Mouse (Mus musculus): ENCODE measurements around the gene Ksr2.
"Not testable (repeated sequence)": the region's sequence is repeated elsewhere in the genome, so short reads cannot be mapped to it uniquely, and the experiment has no call there.

Gene Ksr2

DNA sequence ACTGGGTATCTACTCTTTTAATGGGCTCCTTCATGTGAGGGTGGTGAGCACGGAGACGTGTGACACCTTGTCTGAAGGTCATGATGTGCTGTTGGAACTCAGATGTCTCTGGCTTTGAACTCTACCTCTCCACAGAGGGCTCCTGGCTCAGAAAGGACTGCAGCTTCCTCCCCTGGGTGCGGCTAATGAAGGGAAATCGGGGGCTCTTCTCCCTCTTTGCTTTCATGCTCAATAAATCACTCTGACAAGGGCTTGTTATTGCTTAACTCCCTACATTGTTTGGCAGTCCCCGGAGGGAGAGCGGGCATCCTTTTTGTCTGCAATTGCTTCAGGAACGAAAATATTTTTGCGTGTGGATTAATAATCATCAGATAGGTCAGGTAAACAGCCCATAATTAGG lies 127.9 kb downstream of the Ksr2 start:
- DNase-seq, result no peak

DNA sequence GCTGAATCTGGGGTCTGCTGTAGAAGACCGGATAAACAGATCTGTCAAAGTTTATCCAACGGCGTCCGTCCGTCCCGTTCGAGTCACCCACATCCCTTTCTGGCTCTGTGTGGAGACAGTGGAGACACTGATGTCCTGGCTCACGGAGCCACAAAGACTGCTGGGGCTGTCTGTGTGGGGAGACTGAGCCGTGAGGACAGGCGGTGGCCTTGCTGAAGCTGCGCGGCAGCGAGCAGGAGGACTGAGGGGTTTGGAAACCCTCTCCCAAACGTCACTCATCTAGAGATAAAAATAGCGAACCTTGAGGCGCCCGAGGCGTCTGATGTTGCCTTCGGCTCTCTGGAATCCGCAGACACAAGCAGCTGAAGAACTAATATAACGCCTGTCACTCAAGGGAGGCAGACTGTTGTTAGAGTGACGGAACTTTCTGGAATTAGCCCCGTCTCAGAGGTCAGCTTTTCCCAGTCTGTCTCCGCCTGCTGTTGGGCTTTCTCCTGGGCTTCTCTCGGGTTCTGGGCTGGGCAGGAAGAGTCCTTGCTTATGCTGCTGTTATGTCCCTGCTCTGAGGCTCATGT lies 133.0 kb downstream of the Ksr2 start:
- DNase-seq, result no peak

DNA sequence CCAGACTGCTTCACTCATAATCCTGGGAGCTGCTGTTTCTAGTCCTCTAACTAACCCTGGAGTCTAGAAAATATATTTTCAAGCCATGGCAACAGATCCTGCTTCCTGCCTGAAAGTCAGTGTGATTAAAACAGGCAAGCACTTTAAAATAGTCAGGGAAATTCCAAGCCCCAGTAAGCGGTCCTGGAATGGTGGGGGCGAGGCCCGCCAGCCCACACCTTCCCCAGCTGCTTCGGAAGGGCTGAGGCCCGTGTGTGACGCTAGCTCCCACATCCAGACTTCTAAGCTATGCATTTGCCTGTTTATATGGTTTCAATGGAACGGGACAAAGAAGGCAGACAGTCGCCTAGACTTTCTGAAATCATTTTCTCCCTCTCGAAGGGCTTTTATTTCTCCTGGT lies 137.2 kb downstream of the Ksr2 start:
- no peak for DNase-seq

DNA sequence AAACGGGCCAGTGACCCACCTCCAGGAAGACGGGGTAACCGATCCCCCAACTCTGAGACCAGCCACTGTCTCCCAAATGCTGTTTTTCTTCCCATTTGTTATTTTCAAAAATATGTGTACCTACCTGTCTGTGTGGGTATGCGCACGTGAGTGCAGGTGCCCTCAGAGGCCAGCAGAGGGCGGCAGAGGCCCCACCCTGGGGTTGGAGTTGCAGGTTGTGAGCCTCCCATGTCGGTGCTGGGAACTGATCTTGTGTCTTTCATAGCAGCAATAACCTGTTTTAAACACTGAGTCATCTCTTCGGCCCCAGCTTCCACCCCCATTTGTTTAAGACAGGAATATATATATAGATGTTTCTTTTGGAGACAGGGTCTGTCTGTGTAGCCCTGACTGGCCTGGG lies 138.3 kb downstream of the Ksr2 start:
- DNase-seq, result no peak

DNA sequence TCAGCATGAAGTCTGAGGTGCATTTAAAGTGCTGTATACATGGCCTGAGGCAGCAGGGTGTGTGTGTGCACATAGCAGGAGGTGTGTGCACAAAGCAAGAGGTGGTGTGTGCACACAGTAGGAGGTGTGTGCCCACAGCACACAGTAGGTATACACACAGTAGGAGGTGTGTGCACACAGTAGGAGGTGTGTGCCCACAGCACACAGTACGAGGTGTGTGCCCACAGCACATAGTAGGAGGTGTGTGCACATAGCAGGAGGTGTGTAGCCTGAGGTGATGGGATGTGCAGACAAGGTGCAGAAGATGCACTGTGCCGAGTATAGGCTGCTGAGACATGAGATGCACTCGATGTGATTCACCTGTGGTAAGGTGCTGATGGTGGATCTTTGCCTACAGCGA lies 140.7 kb downstream of the Ksr2 start:
- no peak for DNase-seq

DNA sequence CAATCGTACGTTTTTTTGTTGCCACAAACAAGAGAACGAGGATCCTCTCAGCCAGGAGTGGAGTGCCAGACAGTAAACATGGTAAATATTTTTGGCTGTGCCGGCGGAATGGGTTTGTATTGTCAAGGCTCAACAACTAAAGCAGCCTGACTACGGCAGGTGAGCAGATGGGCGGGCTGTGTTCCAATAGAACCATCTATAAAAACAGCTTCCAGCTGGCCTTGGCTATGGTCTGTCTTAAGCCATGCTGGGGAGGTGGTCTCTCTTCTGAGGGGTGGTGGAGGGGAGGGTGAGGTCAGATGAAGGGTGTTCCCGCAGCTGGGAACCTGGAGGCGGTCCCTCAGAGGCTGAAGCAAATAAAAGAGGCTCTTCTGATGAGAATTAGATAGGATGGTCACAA lies 142.8 kb downstream of the Ksr2 start:
- DNase-seq, result no peak

DNA sequence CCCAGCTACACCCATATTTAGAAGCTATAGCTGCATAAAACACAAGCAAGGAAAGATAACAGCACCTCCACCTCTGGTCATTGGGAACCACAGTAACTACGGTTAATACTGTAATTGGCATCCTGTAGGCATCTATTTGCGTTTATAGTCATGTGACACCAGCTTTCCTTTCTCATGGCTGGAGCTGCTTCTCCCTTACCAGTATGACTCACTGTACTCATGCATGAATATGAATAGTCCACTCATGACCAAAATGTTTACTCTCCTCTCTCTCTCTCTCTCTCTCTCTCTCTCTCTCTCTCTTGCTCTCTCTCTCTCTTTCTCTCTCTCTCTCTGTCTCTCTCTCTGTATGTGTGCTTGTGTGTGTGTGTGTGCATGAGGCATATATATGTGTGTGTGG lies 147.3 kb downstream of the Ksr2 start:
- DNase-seq, result no peak

DNA sequence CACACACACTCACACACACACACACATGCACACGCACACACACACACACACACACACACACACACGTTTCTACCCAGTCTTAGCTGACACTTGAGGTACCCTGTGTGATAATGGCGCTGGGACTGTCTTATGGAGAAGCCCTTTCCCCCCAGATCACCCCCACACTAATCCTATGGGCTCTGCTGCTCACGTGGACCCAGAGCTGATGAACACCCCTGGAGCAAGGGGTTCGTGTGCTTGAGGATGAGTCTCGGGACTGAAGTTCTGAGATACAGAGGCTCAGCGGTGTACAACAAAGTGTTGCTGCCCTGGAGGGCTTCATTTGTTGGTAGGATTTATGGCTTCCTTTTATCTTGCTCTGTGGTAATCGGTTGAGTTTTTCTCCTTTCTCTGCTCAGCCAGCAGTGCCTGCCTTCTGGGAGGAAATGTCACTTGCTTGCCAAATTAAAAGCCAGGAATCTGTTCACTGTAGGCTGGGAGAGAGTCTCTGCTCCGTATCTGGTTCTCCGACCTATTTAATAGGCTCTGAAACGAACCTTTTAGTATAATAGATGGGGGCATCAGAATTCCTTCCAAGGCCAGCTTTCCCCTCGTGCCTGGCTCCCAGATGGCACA lies 152.4 kb downstream of the Ksr2 start:
- no peak for DNase-seq

DNA sequence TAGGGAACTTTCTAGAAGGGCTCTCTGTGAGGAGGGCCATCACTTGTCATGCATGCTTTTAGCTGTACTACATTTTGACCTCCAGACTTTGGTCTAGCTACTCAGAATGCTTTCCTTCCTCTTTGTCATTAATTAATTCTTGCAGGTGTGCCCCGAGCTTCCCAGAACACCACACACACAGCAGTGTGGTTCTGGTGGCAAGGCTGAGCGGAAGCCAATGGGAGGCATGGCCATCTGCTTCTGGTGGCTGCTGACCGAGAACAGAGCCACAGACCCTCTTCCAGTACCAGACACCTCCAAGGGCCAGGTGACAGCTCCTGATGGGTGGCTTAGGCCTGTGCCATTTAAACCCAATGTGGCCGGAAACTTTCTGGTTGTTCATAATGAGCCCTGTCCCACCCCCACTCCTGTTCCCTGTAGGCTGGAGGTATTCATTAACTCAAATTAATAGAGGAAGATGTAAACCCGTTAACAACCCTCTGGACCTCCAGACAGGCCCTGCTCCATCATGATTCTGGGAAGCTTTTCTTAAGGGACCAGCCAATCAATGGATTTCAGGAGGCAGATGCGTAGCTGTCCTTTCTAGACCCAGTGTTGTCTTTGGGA lies 155.5 kb downstream of the Ksr2 start:
- peak; percentile 78 for DNase-seq

DNA sequence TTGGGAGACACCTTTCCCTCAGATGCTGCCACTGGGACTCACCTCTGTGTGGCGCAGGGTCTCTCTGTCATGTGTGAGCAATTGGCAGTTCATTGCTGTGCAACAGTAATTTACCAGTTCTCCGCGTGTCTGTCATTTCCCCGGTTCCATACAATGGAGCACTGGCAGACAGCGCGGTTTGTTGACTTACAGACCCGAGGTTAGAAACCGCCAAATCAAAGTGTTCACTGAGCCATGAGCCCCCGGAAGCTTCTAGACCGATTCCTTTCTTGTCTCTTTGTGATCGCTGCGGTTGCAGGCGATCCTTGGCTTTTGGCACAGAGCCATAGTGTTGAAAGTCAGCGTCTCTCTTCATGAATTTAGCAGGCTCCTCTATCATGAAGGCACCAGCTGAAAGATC lies 158.6 kb downstream of the Ksr2 start:
- peak; percentile 46 for DNase-seq

DNA sequence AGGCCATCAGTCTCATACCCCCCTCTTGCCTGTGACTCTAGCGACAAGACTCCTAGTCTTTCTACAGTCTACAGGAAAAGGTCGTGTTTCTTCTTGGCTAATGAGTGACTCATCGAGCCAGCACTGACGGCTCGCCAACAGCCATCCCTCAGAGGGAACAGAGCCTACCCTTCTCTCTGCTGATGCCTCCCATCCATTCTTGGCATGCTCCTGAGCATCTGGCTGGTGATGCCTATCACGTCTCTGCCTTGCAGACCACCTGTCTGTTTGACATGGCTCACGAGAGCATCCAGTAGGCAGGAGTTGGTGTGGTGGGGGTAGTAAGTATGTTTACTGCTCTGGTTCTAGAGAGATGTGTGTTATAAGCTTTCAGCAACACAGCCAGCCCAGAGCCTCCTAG lies 161.1 kb downstream of the Ksr2 start:
- DNase-seq, result peak; percentile 50

DNA sequence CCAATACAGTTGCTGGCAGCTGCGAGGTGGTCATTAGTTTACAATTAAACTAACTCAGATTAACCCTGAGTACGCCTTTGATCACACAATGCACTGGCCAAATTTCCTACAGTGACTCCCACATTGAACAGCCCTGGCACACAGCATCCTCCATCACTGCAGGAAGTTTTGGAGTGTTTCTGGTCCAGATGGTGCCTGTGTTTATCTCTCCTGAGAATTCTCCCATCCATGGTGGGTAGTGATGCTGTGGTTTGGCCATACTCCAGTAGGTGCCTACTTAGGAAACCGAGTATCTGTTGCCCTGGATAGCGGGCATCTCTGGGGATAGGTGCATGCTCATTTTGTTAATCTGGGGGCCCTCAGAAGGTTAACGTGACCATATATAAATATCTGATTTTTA lies 163.8 kb downstream of the Ksr2 start:
- DNase-seq, result no peak

DNA sequence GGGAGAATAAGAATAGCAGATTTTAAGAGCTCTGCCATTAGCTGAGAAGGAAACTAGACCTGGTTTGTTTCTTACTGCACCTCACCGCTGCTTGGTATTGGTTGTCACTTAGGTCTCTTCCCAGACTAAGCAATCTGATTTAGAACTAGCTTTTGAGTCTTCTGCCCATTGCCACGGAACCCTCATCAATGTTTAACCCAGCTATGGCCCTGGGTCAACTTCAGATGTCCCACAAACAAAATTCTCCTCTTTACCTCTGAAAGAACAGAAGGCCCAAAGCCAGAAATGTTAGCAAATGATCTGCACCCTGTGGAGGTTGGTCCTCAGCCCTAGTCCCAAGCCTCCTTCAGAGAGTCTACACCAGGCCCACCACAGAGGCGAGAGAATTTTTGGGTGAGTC lies 167.9 kb downstream of the Ksr2 start:
- peak; percentile 64 for DNase-seq

DNA sequence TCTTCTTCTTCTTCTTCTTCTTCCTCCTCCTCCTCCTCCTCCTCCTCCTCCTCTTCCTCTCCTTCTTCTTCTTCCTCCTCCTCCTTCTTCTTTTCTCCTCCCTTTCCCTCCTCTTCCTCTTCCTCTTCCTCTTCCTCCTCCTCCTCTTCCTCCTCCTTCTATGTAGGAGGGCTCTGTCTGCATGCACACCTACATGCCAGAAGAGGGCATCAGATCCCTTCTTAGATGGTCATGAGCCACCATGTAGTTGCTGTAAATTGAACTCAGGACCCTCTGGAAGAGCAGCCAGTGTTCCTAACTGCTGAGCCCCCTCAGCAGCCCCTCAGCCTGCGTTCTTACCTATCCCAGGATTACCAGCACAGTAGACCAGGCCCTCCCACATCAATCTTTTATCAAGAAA lies 170.6 kb downstream of the Ksr2 start:
- DNase-seq, result no peak

DNA sequence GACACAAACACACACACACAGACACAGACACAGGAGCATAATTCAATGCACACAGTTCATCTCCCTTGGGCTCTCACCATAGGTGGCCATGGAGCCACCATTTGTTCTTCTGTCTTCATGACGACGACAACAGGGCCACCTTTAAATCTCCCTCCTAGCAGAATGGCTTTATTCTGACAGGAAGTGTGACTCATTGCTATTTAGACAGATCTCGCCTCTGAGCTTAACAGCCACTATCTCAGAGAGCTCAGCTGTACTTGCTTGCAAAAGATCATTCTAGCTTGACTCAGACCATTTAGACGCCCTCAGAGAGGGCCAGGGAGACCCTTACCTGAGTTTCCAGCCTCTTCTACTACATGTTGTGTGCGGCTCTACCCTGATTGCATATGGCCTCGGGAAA lies 175.5 kb downstream of the Ksr2 start:
- no peak for DNase-seq

DNA sequence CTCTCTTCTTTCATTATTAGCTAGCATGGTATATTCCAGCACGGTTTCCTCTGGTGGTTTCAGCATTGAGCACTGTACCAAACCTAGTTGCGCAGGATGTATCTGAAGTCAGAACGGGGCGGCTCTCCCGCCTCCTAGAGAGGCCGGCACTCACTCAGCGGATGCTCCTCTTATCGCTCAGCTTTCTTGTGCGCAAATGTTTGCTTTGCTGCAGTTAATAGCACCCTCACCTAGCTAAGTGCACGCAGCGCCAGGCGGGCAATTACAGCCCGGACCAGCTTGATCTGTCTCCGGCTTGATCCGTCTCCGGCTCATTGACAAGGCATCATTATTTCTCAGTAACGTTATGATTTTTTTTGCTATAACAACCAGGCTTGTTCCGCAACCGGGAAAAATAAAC lies 179.5 kb downstream of the Ksr2 start:
- DNase-seq, result no peak

DNA sequence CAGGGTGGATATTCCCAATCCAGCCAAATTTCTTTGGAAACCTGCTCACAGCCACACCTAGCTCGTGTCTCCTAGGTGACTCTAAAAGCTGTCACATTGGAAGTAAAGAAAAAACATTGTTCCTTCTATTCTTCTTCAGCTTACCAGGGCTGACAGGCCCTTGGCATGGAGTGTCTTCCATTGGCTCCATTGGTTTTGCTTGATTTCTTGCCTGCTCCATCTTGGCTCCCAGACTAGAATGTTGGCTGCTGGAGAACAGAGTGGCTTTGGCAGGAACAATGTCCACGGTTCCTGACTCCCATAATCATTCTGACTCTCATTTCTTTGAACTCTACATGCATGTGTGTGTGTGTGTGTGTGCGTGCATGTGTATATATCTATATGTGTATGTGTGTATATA lies 183.0 kb downstream of the Ksr2 start:
- DNase-seq, result no peak

DNA sequence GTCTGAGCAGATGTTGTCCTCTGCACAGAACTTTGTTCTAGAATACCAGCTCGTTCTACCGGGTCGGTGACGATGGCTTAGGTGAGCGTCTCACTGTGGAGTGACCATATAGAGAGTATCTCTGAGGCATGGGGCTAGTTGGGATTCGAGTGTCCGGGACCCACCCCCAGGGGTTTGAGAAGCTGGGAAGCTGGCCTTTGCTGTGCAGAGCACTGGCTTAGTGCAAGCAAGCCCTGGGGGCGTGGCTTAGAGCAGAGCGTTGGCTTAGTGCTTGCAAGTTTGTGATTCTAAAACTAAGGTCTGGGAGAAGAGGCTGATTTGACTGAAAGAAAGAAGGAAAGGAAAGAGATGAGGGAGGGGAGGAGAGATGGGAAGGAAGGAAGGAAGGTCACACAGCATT lies 188.2 kb downstream of the Ksr2 start:
- no peak for DNase-seq

DNA sequence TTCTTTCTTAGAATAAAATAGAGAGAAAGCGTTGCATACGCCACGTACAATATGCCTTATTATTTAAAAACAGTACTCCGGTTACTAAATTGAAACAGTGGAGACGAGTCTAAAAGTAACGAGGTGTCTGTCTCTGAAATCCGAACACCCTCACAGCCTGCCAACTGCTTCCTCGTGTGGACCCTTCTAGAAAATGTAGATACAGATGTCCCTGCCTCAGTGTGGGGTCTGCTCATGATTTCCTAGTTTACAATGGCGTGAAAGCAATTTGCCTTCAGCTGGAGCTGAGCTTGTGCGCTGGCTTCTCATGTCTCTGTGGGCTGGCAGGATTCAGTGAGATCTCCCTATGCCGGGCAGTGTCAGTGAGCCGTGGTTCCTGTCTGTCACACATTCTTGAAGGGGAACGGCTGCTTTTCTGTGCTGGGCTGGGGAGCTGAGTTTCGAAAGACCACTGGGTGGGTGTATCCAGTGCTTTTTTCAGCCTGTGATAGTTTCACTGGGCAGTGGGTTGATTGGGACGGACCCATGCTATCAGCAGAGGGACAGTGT lies 194.0 kb downstream of the Ksr2 start:
- no peak for DNase-seq

DNA sequence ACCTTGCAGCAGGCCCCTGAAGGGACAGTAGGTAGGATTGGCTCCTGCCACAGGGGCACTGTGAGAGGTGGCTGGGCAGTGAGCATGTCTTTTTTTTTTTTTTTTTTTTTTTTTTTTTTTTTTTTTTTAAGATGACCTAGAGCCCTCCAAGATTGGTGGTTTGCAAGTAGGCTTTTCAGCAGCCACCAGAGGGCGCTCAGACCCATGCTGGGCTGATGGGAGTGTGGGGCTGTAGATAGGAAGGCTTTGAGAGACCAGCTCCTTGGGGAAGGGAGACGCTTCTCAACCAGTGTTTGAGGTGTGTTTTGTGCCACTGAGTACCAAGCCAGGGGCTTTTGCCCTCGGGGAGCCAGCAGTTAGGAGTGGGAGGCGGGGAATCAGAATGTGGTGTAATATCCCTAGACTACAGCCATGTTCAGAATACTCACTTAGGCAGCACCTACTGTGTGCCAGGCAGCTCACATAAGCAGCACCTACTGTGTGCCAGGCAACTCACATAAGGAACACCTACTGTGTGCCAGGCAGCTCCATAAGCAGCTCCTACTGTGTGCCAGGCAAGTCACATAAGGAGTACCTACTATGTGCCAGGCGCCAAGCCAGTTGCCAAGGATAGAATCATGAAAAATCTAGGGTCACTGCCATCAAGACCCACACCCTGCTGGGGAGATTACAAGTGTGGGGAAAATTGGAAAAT lies 200.7 kb downstream of the Ksr2 start:
- peak; percentile 75 for DNase-seq

DNA sequence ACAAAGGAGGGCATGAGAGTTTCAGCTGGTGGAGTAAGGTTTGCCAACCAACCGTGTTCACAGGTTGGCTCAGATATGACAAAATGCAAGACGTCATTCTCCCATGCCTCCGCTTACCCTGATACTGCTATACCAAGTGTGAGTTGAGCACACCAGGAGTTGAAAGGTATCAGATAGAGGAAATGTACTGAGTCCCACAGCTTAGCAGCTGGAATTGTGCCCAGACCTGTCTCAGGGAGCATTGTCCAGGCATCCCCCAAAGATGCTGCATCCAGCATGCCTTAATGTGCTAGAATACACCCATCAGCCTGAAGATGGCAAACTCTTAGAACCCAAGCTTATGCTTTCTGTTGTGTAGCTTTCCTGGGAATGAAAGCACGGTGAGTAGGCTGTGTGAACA lies 206.5 kb downstream of the Ksr2 start:
- no peak for DNase-seq

DNA sequence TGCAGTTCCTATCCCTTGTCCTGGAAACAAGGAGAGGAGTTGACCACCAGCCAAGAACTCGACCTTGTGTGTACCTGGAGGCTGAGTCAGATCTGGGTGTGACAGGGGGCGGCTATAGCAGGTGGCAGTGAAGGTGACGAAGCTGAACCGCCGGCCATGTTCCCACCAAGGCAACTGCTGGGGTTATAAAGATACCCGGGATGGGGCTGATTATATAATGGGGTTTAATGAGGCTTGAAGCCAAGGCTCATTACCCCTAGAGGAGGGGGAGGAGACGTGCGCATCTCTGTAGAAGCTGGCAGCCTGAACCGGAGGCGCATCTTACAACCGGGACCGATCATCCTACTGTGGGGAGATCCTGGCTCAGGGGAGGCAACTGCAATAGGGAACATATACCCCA lies 208.4 kb downstream of the Ksr2 start:
- peak; percentile 5 for DNase-seq

DNA sequence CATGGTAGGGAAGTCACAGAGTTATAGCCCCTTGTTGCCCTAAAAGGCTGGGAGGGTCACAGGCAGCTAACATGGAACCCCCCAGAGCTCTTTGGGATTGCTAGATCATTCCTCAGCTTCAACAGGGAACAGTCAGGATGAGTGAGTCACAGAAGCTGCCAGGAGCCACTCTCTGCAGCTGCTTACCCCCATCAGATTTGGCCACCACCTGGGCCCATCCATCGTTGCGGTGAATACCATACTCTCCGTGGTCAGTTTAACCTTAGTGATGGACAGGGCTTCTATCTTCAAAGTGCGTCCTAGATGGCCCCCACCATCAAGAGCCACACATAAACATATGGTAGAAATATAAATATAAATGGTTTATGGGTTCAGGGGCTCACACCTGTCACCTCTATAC lies 209.4 kb downstream of the Ksr2 start:
- DNase-seq, result not testable (repeated sequence)

DNA sequence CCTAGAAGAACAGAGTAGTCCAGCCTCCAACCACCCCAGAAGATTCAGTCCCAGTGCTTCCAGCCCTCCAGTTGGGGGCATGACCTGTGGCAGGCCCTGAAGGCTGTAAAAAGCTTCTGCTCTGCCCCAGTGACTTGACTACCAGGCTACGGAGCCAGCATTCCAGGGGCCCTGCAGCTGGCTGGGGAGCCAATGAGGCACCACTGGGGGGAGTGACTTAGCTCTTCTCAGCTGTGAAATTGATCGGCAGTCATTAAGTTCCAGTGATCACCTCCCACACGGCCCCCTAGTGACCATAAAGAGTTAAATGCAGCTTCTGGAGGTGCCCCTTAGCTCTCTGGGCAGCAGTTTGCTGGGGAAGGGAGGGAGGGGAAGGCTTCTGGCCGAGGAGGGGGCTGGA lies 213.1 kb downstream of the Ksr2 start:
- DNase-seq, result no peak

Measured in kidney, adult 18-20 months (tissue).